Mouse (Mus musculus) lung, embryonic 16.5 days (tissue): ENCODE results near the gene Phldb2. TPM values are rescaled to one million over a fixed set of nuclear protein-coding genes. Genes with fewer than 3 reads are reported as not detected.

ENCODE experiments used
- ATAC-seq: fragments of 200-750 bp; cut with Nextera tagmentation; 2 replicates; pipeline ENCODE4 v1.8.0; 2017; ENCODE audit warnings: low read depth, mild to moderate bottlenecking, moderate library complexity
- H3K27ac ChIP-seq: fragments of 300-500 bp; sonication (generic); 2 replicates; pipeline ENCODE4 v1.5.1; 2014; ENCODE audit warnings: mild to moderate bottlenecking, control low read depth, low read length
- H3K27me3 ChIP-seq: fragments of 300-500 bp; sonication (generic); 2 replicates; pipeline ENCODE4 v1.6.1; 2014; ENCODE audit warnings: low read depth, low read length, mixed read lengths; ENCODE audit not compliant: control insufficient read depth, insufficient read depth
- H3K36me3 ChIP-seq: fragments of 300-500 bp; sonication (generic); 2 replicates; pipeline ENCODE4 v1.6.1; 2014; ENCODE audit warnings: low read length; ENCODE audit not compliant: control insufficient read depth, insufficient read depth
- H3K4me1 ChIP-seq: fragments of 300-500 bp; sonication (generic); replicated peaks from 2 replicates; pipeline ENCODE4 v1.6.1; 2014; ENCODE audit warnings: low read length, mixed read lengths; ENCODE audit not compliant: control insufficient read depth, insufficient read depth
- H3K4me2 ChIP-seq: fragments of 300-500 bp; sonication (generic); 2 replicates; pipeline ENCODE4 v1.6.1; 2014; ENCODE audit warnings: low read depth, low read length, control low read depth
- H3K4me3 ChIP-seq: fragments of 300-500 bp; sonication (generic); 2 replicates; pipeline ENCODE4 v1.5.1; 2014; ENCODE audit warnings: mild to moderate bottlenecking, low read length, control low read depth
- H3K9ac ChIP-seq: fragments of 300-500 bp; sonication (generic); 2 replicates; pipeline ENCODE4 v1.6.1; 2014; ENCODE audit warnings: low read length, control low read depth
- H3K9me3 ChIP-seq: fragments of 300-500 bp; sonication (generic); 2 replicates; pipeline ENCODE4 v1.6.1; 2016; ENCODE audit warnings: low read length; ENCODE audit not compliant: control insufficient read depth
- WGBS: fragments of 180-500 bp; shearing (Covaris S2); extraction: QIAGEN DNeasy Blood & Tissue Kit; methylation state at CpG from one replicate; pipeline ENCODE4 v1.1.7; 2014; 5-methylcytosine and 5-hydroxymethylcytosine counted together
- polyA plus RNA-seq: library from polyadenylated mRNA; unstranded; fragments of >200 nt; fragmentation: Nextera tagmentation; extraction: Ambion mirVana; gene quantifications from 2 replicates; pipeline ENCODE4 v1.2.1, GENCODE M21; 2015

The Phldb2 gene
- polyA plus RNA-seq, 1 experiment from 2014 or later: 59.4 TPM

- 88% methylated on average over 5 of the region's 5 CpGs for WGBS
- no peak for ATAC-seq
- H3K36me3 ChIP-seq: no peaks in the 10 kb centered on the region
Measured at GRCm38 (mm10) chr16:45713261-45713660, 240.1 kb downstream of the Phldb2 start.

GRCm38 (mm10) chr16:45711263-45711662 lies 242.1 kb downstream of the Phldb2 start:
- Histone ChIP-seq H3K36me3 (no peaks in the 10 kb centered on the region), H3K27me3 (no peaks in the 10 kb centered on the region), H3K4me1 (no peaks in the 10 kb centered on the region), H3K4me2 (no peak overlapping the region), H3K9ac (no peak overlapping the region), H3K4me3 (no peak overlapping the region), H3K27ac (no peak overlapping the region), H3K9me3 (no peaks in the 10 kb centered on the region)
- 79% methylated on average over 7 of the region's 7 CpGs for WGBS
- ATAC-seq: no peak

More at GRCm38 (mm10) chr16:45713261-45713660, 240.1 kb downstream of the Phldb2 start:
- H3K4me2 ChIP-seq: no peak overlapping the region
- no peaks in the 10 kb centered on the region for H3K4me1 ChIP-seq
- H3K9ac ChIP-seq: no peak overlapping the region
- H3K27ac ChIP-seq: no peak overlapping the region
- no peak overlapping the region for H3K4me3 ChIP-seq
- H3K27me3 ChIP-seq: no peaks in the 10 kb centered on the region
- H3K9me3 ChIP-seq: no peaks in the 10 kb centered on the region

- no peaks in the 10 kb centered on the region for H3K36me3 ChIP-seq
- H3K4me2 ChIP-seq: no peak overlapping the region
- no peaks in the 10 kb centered on the region for H3K4me1 ChIP-seq
- H3K9ac ChIP-seq: no peak overlapping the region
- 69% methylated on average over 5 of the region's 5 CpGs for WGBS
- no peaks in the 10 kb centered on the region for H3K27me3 ChIP-seq
- no peak overlapping the region for H3K27ac ChIP-seq
- no peaks in the 10 kb centered on the region for H3K9me3 ChIP-seq
- no peak overlapping the region for H3K4me3 ChIP-seq
- no peak for ATAC-seq
Measured at GRCm38 (mm10) chr16:45699301-45699700, 254.1 kb downstream of the Phldb2 start.

- no peak for ATAC-seq
Measured at GRCm38 (mm10) chr16:45697996-45698395, 255.4 kb downstream of the Phldb2 start.

More at GRCm38 (mm10) chr16:45697996-45698395, 255.4 kb downstream of the Phldb2 start:
- whole genome bisulfite sequencing: 60% methylated on average over 6 of the region's 6 CpGs
- Histone ChIP-seq H3K4me2 (no peak overlapping the region), H3K27ac (no peak overlapping the region), H3K9me3 (no peaks in the 10 kb centered on the region), H3K36me3 (no peaks in the 10 kb centered on the region), H3K4me3 (no peak overlapping the region), H3K27me3 (no peaks in the 10 kb centered on the region), H3K9ac (no peak overlapping the region), H3K4me1 (no peaks in the 10 kb centered on the region)

Other genes starting within 250 kb of the Phldb2 start
- gene Tagln3, start 229.0 kb downstream of the Phldb2 start, polyA plus RNA-seq: 3.5 and 4.2 TPM in 2 replicates
- 31.9 and 37.0 TPM in 2 replicates for gene Abhd10, start 210.6 kb downstream of the Phldb2 start, polyA plus RNA-seq
- 0.93 and 1.1 TPM in 2 replicates for gene Plcxd2, start 56.6 kb upstream of the Phldb2 start, polyA plus RNA-seq
- 0.21 and 0.53 TPM in 2 replicates for gene Cd96, start 166.7 kb upstream of the Phldb2 start, polyA plus RNA-seq
- gene Gm4737, start 201.5 kb upstream of the Phldb2 start, polyA plus RNA-seq: 2.4 and 3.7 TPM in 2 replicates